Mouse (Mus musculus): Measurements from ENCODE around the gene Dab1. TPM values are rescaled to one million over a fixed set of nuclear protein-coding genes. Genes with fewer than 3 reads are reported as not detected.

The Dab1 gene
- polyA plus RNA-seq, 1 experiment from 2014 or later: 106 TPM

DNA sequence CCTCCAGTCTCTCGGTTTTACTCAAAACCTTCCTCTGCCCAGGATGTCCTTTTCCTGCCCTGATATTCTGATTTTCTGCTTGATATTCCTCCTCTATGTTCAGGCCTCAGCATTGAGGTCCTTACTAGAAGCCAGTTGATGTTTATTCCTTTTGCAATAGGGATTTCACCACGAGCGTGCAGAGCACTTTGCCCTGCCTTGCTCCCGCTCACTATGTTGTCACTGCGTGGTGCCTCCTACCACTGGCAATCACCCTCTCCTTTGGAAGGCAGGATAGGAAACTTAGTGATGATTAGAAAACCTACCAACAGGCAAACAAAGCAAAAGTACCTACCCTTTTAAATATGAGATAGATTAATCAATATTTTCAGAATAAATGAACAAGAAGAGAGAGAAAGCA, 1160.3 kb downstream of the Dab1 start:
- no peak overlapping the region for H3K4me2 ChIP-seq (ENCODE audit: low read length)
- H3K4me3 ChIP-seq (ENCODE audit: low read depth, low read length): no peak overlapping the region
- ATAC-seq (no peak), DNase-seq (ENCODE audit: low spot score) (no peak)
- no peaks in the 10 kb centered on the region for H3K4me1 ChIP-seq (ENCODE audit: control insufficient read depth, insufficient read depth, low read length)
- H3K36me3 ChIP-seq (ENCODE audit: control insufficient read depth, insufficient read depth, low read length): no peaks in the 10 kb centered on the region
- no peak overlapping the region for H3K9ac ChIP-seq (ENCODE audit: low read length)
- no peaks in the 10 kb centered on the region for H3K27me3 ChIP-seq (replicated peaks; ENCODE audit: control insufficient read depth, insufficient read depth, low read length)
- 82% methylated on average over 5 of the region's 5 CpGs for WGBS
- H3K9me3 ChIP-seq (replicated peaks; ENCODE audit: control insufficient read depth, low read length): no peaks in the 10 kb centered on the region
- H3K27ac ChIP-seq (ENCODE audit: low read depth, low read length): no peak overlapping the region

GRCm38 (mm10) chr4:104781441-104781840, 1162.3 kb downstream of the Dab1 start:
- no peak for DNase-seq (ENCODE audit: low spot score)
- Histone ChIP-seq H3K36me3 (ENCODE audit: control insufficient read depth, insufficient read depth, low read length) (no peaks in the 10 kb centered on the region), H3K4me2 (ENCODE audit: low read length) (no peak overlapping the region), H3K9me3 (replicated peaks; ENCODE audit: control insufficient read depth, low read length) (no peaks in the 10 kb centered on the region), H3K27me3 (replicated peaks; ENCODE audit: control insufficient read depth, insufficient read depth, low read length) (no peaks in the 10 kb centered on the region), H3K4me3 (ENCODE audit: low read depth, low read length) (no peak overlapping the region), H3K4me1 (ENCODE audit: control insufficient read depth, insufficient read depth, low read length) (no peaks in the 10 kb centered on the region), H3K9ac (ENCODE audit: low read length) (no peak overlapping the region), H3K27ac (ENCODE audit: low read depth, low read length) (no peak overlapping the region)
- ATAC-seq: no peak
- WGBS: 85% methylated on average over 3 of the region's 3 CpGs

GRCm38 (mm10) chr4:104782346-104782745, 1163.2 kb downstream of the Dab1 start:
- no peaks in the 10 kb centered on the region for H3K4me1 ChIP-seq (ENCODE audit: control insufficient read depth, insufficient read depth, low read length)
- H3K4me3 ChIP-seq (ENCODE audit: low read depth, low read length): no peak overlapping the region
- H3K27me3 ChIP-seq (replicated peaks; ENCODE audit: control insufficient read depth, insufficient read depth, low read length): no peaks in the 10 kb centered on the region
- no peaks in the 10 kb centered on the region for H3K9me3 ChIP-seq (replicated peaks; ENCODE audit: control insufficient read depth, low read length)
- WGBS: 90% methylated on average over 4 of the region's 4 CpGs
- no peak overlapping the region for H3K9ac ChIP-seq (ENCODE audit: low read length)
- DNase-seq (ENCODE audit: low spot score): no peak
- H3K36me3 ChIP-seq (ENCODE audit: control insufficient read depth, insufficient read depth, low read length): no peaks in the 10 kb centered on the region
- ATAC-seq: no peak
- no peak overlapping the region for H3K27ac ChIP-seq (ENCODE audit: low read depth, low read length)
- H3K4me2 ChIP-seq (ENCODE audit: low read length): no peak overlapping the region

DNA sequence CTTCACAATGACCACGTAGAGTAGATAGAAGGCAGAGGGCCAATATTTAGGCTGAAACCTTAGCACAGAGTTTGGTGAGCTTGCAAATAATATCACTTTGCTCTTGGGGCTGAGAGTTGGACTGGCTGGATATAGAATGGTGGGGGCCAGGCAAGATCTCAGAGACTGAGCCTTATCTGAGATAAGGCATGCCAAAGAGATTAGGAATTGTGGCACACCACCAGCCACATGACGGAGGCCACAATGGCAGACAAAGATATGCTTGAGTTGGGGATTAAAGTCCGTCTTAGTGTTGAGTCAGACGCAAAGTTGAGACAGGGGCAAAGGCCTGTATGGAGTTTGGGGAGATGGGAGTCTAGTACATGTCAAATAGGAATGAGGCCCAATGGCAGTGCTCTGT, 1173.0 kb downstream of the Dab1 start:
- Histone ChIP-seq H3K4me1 (ENCODE audit: control insufficient read depth, insufficient read depth, low read length) (no peaks in the 10 kb centered on the region), H3K27ac (ENCODE audit: low read depth, low read length) (no peak overlapping the region), H3K4me2 (ENCODE audit: low read length) (no peak overlapping the region), H3K9ac (ENCODE audit: low read length) (no peak overlapping the region), H3K4me3 (ENCODE audit: low read depth, low read length) (no peak overlapping the region), H3K36me3 (ENCODE audit: control insufficient read depth, insufficient read depth, low read length) (no peaks in the 10 kb centered on the region), H3K9me3 (replicated peaks; ENCODE audit: control insufficient read depth, low read length) (no peaks in the 10 kb centered on the region), H3K27me3 (replicated peaks; ENCODE audit: control insufficient read depth, insufficient read depth, low read length) (no peaks in the 10 kb centered on the region)
- DNase-seq (ENCODE audit: low spot score) (no peak), ATAC-seq (no peak)
- 86% methylated on average over 4 of the region's 4 CpGs for WGBS
